Mouse (Mus musculus): ENCODE results near the gene Gm45337.
"Not testable (repeated sequence)": the region's sequence is repeated elsewhere in the genome, so short reads cannot be mapped to it uniquely, and the experiment has no call there.

Gm45337 gene

DNA sequence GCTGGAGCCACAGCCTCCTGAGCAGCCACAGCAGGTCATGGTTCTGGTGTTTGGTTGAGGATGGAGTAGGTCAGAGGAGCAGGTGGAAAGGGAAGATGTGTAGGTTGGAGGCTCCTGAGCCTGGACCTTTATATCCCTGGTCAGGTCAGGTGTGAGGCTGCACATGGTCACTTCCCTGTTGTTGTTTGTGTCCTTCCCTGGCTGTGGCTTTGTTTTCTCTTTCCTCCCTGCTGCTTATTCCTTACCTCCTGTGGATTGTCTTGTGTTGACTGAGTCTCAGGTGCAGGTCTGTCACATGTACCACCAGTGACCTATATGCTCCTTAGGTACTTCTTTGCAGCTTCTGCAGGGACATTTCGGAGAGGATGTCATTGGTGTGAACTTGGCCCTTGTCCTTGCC, at the start of gene Gm45337:
TSS of gene Gm45337 (minus strand) at position 101 of the 400 bp plus-strand sequence.
- no peak for DNase-seq (ENCODE audit: low spot score)

DNA sequence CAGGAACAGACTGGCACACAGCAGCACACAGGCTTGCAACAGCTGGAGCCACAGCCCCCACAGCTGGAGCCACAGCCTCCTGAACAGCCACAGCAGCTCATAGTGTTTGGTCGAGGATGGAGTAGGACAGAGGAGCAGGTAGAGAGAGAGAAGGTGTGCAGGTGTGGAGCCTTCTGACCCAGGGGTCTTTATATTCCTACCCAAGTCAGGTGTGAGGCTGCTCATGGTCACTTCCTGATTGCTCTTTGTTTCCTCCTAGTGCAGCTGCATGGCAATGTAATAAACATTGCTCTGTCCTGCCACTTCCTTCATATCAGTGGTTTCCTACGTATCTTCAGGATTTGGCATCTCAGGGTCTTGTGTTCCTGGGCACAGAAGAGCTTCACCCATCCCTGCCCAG, 45.9 kb upstream of the Gm45337 start, which contains the start of gene Gm10153:
TSS of gene Gm10153 (minus strand) at position 101 of the 400 bp plus-strand sequence.
- no peak for DNase-seq (ENCODE audit: low spot score)

DNA sequence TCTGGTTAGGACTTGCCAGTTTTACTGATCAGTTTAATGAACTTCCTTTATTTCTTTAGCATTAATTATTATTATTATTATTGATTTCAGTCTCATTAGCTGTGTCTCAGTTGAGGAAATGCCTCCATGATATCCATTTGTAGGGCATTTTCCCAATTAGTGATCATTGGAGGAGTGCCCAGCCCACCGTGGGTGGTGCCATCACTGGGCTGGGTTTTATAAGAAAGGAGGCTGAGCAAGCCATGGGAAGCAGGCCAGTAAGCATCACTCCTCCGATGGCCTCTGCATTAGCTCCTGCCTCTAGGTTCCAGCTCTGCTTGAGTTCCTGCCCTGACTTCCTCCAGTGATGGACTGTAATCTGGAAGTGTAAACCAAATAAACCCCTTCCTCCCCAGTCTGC, 43.7 kb upstream of the Gm45337 start:
- no peak for DNase-seq (ENCODE audit: low spot score)

DNA sequence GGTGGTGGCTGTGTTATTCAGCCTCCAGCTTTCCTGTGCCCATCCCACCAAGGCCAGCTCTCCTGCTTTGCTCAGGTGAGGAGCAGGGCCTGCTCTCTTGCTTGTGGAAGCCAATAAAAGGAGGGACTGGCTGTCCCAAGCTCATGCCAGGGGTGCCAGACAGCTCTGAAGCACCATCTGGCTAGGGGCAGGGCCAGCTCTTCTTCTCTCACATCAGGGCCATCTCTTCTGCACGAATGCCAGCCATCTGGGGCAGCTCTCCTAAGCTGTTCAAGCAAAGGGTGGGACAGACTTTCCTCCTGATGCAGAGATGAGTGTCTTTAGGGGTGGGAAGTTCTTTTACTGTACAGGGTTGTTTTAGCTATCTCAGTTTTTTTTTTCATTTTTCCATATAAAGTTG, 36.6 kb upstream of the Gm45337 start:
- DNase-seq (ENCODE audit: low spot score): no peak

DNA sequence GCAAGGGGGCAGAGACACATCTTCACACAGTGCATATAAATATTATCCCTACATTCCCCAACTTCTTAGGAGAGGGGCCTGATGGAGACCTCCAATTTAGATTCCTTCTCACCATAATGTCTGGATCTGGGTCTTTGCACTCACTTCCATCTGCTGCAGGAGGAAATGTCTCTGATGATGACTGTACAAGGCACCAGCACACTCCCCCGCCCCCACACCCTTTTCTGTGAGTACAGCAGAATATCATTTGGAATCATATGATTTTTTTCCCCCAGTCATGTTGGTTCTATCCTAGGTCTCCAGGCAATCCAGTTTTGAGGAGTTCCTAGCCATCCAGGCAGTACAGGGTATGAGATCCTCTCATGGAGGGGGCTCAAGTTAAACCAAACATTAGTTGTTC, 34.3 kb upstream of the Gm45337 start:
- no peak for DNase-seq (ENCODE audit: low spot score)

DNA sequence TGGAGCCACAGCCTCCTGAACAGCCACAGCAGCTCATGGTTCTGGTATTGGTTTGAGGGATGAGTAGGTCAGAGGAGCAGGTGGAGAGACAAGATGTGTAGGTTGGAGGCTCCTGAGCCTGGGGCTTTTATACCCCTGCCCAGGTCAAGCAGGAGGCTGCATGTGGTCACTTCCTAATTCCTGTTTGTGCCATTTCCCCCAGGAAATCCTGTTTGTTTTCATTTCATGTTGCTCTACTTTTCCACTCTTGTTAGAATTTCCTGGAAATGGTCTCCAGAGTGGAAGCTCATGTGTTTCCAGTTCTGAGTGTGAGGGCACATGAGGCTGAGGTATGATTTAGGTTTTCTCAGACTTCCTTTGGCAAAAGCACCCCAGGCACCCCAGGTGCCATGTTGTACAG, 31.5 kb upstream of the Gm45337 start, which contains the start of gene Krtap5-2:
TSS of gene Krtap5-2 (minus strand) at position 101 of the 400 bp plus-strand sequence.
- DNase-seq (ENCODE audit: low spot score): not testable (repeated sequence)

DNA sequence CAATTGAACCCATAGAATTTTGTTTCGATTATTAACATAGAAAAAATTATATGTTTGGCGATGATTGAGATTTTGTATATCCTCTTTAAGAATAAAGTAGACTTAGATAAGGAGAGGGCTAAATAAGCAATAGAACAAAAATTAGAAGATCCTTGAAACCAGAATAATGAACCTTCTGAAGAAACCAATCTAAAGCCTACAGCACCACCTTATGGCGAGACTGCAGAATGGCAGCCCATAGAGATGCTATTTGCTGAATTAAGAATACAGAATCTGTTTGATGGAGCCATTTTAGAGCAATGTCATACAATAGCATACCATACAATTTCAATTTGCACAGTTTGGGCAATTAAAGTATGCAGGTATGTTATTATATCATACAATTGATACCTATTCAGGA, 25.4 kb upstream of the Gm45337 start:
- no peak for DNase-seq (ENCODE audit: low spot score)

DNA sequence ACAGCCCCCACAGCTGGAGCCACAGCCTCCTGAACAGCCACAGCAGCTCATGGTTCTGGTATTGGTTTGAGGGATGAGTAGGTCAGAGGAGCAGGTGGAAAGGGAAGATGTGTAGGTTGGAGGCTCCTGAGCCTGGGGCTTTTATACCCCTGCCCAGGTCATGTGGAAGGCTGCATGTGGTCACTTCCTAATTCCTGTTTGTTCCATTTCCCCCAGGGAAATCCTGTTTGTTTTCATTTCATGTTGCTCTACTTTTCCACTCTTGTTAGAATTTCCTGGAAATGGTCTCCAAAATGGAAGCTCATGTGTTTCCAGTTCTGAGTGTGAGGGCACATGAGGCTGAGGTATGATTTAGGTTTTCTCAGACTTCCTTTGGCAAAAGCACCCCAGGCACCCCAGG, 21.2 kb upstream of the Gm45337 start, which contains the start of gene Gm4553:
TSS of gene Gm4553 (minus strand) at position 101 of the 400 bp plus-strand sequence.
- DNase-seq (ENCODE audit: low spot score): not testable (repeated sequence)

DNA sequence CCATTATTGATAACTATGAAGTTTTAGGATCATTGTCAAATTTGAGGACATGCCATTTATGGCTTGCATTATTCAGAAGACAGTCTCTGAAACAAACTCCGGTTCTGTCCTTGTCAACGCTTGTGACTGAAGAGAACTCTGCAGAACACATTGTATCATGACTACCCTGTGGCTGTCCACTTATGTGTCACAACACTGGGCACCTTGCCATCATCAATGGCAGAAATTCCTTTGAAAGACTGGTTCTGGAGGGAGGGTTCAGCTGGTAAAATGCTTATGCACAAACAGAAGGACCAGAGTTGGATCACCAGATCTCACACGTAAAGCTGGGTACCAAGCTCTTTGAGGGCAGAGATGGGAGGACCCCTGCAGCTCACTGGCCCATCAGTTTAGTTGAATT, 15.0 kb upstream of the Gm45337 start:
- no peak for DNase-seq (ENCODE audit: low spot score)

DNA sequence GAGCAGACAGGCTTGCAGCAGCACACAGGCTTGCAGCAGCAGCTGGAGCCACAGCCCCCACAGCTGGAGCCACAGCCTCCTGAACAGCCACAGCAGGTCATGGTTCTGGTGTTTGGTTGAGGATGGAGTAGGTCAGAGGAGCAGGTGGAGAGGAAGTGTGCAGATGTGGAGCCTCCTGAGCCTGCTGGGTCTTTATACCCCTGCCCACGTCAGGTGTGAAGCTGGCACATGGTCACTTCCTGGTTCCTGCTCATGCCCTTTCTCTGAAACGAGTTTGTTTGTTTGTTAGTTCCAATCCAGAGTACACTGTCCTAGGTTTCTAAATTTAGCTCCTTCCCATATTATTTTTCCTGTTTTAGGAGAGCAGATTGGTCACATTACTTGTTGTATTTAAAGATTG, 12.6 kb upstream of the Gm45337 start, which contains the start of gene Gm29735:
TSS of gene Gm29735 (minus strand) at position 101 of the 400 bp plus-strand sequence.
- not testable (repeated sequence) for DNase-seq (ENCODE audit: low spot score)

DNA sequence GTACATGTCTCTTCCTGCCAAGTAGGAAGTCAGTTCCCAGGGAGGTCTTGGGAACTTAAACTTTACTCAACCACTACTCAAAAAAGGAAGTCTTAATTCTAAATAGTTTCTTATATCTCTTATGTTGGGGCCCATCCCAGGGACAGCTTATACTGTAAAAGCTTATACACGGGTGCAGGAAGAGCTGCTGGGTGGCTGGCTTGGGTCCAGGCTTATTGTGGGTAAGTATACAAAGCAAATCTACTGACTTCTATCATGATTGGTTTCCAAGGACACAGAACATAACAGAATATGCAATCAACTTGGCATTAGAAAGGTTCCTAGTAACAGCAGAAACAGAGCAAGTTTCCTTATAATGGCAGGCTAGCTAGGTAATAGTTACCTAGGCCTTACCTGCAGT, 10.9 kb upstream of the Gm45337 start:
- DNase-seq (ENCODE audit: low spot score): no peak

DNA sequence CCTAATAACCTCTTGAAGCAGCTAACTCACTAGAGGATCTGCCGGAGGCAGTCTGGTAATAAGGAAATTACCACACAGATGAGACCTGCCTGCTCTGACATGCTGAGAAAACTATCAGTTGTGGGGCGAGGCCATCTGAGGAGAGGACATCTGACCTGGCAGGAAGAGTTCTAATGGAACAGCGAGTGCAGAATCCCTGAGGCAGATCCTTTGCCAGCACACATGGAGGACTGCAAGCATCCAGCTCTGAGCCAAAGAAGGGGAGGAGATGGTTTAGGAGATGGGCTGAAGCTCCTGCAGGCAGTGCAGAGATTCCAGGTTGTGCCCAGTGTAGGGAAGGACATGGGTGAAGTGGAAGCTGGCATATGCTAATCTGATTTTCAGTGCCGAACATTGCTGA, 7.8 kb upstream of the Gm45337 start:
- DNase-seq (ENCODE audit: low spot score): no peak

DNA sequence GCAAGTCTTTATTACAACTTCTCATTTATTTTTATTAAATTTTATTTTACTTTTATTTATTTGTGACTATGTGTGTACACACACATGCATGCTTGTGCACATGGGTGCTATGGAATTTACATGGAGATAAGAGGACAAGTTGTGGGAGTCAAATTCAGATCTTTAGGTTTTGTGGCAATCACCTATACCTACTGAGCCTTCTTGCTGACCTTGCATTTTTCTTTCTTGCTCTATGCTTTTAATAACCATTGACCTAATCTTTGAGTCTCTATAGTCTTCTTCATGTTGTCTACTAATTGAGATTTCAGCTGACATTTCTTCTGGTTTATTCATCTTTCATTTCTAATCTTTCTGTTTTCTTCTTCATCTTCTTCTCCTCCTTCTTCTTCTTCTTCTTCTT, 4.2 kb upstream of the Gm45337 start:
- DNase-seq (ENCODE audit: low spot score): no peak

DNA sequence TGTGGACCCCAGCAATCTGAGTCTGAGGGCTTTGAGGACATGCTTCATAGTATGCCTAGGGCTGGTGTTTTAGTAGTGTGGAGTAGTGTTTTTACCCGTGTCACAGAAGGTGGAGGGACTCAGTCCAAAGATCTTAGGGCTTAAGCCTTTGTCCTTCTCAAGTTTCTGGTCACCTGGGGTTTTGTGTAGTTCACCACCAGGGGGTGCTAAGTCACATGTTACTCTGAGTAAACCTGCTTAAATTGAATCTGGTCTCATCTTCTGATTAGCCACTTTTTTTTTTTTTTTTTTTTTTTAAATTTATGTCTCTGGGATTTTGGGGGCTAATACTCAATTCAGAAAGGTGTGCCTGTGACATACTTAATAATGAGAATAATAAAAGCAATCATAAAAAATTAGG, 1.6 kb upstream of the Gm45337 start:
- DNase-seq (ENCODE audit: low spot score): peak; percentile 18

DNA sequence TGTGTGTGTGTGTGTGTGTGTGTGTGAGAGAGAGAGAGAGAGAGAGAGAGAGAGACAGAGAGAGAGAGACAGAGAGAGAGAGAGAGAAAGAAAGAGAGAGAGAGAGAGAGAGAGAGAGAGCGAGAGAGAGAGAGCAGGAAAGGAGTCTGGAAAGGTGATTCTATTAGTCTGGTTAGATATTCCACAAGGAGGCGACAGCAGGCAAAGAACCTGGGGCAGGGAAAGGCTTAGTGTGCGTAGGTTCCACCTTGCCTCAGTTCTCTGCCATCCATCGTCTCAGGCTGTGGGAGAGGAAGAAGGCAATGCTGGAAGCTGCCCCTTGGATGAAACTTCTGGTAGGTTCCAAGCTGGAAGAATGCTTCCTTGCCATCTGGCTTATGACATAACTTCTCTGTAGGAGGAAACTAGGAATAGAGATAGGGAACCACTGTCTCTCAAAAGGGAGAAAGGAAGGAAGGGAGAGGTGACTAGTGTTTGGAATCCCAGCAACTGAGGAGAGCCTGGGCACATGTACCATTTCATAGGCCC, 1.1 kb upstream of the Gm45337 start:
- DNase-seq (ENCODE audit: low spot score): no peak

DNA sequence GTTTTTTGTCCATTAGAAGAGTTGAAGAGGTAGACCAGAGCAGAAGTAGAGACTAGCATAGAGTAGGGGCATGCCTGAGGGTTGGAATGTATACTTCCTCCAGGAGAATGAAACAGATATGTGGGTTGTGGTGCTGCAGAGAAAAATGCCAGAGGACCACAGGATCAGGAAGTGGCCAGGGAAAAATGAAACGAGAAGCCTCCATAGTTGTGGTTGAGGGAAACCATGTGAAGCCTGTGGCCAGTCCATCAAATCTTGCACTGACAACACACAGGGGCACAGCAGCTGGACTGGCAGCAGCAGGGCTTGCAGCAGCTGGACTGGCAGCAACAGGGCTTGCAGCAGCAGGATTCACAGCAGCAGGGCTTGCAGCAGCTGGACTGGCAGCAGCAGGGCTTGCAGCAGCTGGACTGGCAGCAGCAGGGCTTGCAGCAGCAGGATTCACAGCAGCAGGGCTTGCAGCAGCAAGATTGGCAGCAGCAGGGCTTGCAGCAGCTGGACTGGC, 849 bp downstream of the Gm45337 start:
- DNase-seq (ENCODE audit: low spot score): not testable (repeated sequence)

DNA sequence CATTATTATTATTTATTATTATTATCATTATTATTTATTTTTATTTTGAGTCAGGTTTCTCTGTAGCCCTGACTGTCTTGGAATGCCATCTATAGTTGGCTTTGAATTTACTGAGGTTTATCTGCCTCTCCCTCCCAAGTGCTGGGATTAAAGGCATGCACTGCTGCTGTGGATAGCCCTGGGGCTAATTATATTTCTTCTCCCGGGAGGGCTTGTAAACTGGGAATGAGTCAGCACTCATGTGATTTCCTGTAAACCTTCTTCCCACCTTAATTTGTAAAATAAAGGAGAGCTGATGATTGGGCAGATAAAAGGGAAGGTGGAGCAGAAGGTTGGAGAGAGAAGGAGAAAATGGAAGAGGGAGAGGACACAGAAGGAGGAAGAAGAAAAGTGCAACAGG, 3.7 kb downstream of the Gm45337 start:
- no peak for DNase-seq (ENCODE audit: low spot score)

DNA sequence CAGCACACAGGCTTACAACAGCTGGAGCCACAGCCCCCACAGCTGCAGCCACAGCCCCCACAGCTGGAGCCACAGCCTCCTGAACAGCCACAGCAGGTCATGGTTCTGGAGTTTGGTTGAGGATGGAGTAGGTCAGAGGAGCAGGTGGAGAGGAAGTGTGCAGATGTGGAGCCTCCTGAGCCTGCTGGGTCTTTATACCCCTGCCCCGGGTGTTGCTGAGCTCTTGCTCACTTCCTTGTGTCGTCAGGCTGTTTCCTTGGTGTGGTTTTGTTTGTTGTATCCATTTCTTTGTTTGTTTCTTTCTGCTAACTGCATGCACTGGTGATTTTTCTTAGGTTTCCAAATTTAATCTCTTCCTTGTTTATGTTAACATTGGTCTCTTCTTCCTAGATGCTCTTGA, 8.5 kb downstream of the Gm45337 start, which contains the start of gene Gm39115:
TSS of gene Gm39115 (minus strand) at position 101 of the 400 bp plus-strand sequence.
- not testable (repeated sequence) for DNase-seq (ENCODE audit: low spot score)

DNA sequence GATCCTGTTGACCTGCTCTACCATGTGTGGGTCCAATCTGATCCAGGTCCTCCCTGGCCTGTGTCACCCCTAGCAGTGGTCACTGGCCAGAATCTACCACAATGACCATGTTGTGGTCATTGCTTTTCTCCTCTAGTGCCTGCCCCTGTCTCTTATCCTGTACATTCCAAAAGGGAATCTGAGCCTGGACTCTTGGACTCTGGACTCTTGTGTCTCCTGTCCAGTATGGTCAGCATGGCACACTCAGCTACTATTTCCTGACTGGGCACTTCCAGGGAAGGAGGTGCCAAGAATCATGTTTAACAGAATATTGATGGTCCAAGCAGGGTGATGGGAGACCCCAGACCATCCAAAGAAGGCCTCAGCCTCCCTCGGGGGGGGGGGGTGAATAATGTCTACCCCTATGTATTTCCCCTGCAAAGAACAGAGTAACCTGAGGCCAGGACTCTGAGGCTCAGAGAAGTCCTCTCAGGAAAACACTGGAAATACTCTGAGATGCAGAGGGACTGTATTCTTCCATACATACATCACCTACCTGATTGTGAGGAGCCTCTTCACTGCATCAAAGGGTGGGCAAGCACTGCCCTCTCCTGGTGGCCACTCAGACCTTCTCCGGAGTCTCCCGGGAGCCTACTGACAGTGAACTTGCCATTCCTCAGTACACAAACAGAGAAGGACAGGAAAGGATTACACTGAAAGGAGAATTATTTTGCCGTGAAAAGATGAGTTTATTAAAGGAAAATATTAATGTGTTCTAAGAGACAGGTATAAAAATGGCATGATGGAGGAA, 10.0 kb downstream of the Gm45337 start:
- DNase-seq (ENCODE audit: low spot score): no peak

DNA sequence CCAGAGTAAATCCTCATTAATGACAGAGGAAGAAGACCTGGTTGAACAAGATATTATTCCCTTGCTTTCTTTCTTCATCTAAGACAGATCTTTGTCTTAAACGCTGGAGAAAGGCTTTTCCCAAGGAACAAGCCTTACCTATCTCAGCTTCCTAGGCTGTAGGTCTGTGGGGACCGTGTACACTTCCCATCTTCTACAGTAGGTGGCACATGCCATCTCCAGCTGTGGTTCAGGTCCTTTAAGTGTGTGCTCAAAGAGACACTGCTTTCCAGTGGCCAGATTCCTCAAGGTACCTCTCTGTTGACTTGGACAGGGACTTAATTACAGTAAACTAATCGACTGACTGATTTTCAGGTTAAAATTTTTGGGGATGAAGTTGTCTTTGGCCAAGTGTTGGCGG, 15.6 kb downstream of the Gm45337 start:
- no peak for DNase-seq (ENCODE audit: low spot score)

DNA sequence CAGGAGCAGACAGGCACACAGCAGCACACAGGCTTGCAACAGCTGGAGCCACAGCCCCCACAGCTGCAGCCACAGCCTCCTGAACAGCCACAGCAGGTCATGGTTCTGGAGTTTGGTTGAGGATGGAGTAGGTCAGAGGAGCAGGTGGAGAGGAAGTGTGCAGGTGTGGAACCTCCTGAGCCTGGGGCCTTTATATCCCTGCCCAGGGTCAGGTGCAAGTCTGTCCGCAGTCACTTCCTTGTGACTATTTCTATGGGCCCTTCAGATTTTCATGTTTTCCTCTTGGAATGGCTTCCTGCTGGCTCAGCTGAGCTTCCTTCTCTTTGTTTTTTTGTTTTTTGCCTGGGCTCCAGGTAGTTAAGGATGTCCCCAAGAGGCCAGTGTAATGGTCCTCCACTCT, 23.8 kb downstream of the Gm45337 start, which contains the start of gene Gm45618:
TSS of gene Gm45618 (minus strand) at position 101 of the 400 bp plus-strand sequence.
- DNase-seq (ENCODE audit: low spot score): not testable (repeated sequence)

DNA sequence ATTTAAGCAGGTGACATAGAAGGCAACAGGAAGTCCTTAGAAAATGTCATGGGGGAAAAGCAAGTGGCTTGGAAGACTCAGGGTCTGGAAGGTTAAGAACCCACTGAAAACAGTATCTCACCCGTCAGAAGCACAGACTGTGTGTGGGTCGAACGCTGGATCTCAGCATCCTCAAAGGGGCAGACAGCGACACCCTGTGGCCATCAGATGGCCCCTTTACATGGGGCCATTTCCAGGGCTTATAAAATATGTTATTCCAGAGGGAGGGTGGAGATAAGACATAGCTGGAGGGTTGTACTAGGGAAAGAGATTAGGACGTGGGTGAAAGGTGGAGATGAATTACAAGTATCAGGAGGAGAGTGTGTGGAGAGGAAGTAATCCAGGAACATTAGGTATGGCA, 24.8 kb downstream of the Gm45337 start:
- no peak for DNase-seq (ENCODE audit: low spot score)

DNA sequence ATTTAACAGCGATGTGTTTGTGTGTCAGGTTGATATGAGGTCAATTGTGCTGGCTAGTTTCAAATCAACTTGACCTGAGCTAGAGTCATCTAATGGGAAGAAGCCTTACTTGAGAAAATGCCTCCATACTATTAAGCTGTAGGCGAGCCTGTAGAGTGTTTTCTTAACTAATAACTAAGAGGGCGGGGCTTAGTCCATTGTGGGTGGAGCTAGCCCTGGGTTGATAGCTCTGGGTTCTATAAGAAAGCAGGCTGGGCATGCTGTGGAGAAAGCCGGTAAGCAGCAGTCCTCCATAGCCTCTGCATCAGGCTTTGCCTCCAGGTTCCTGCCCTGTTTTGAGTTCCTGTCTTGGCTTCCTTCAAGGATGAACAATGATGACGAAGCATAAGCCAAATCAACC, 39.7 kb downstream of the Gm45337 start:
- no peak for DNase-seq (ENCODE audit: low spot score)

All from layer of hippocampus, adult 9-10 months (tissue).